Mouse (Mus musculus) C2C12 (cell line): ENCODE results near the gene Cachd1. TPM values are rescaled to one million over a fixed set of nuclear protein-coding genes. Genes with fewer than 3 reads are reported as not detected.

ENCODE experiments used
- H3K27me3 ChIP-seq: one replicate; pipeline ENCODE4 v1.6.1; 2011; ENCODE audit not compliant: control insufficient read depth, insufficient read depth, insufficient read length
- H3K36me3 ChIP-seq: one replicate; pipeline ENCODE4 v1.6.1; 2011; ENCODE audit not compliant: control insufficient read depth, insufficient read depth
- H3K4me3 ChIP-seq: one replicate; pipeline ENCODE4 v1.5.1; 2011; ENCODE audit warnings: mild to moderate bottlenecking, control low read depth; ENCODE audit not compliant: poor library complexity, insufficient read depth, severe bottlenecking
- H3K79me2 ChIP-seq: one replicate; pipeline ENCODE4 v1.6.1; 2011; ENCODE audit not compliant: control insufficient read depth, insufficient read depth
- H3K79me3 ChIP-seq: one replicate; pipeline ENCODE4 v1.6.1; 2011; ENCODE audit warnings: low read depth, control low read depth
- H3ac ChIP-seq: one replicate; pipeline ENCODE3; 2011; ENCODE audit warnings: low read depth; ENCODE audit not compliant: control insufficient read depth, insufficient read length
- CEBPB ChIP-seq: IDR thresholded peaks from one replicate; pipeline ENCODE4 v1.6.1; 2011; ENCODE audit warnings: low read depth, mild to moderate bottlenecking, control low read depth, moderate library complexity
- CTCF ChIP-seq: IDR thresholded peaks from one replicate; pipeline ENCODE4 v1.5.1; 2011; ENCODE audit not compliant: control insufficient read depth, insufficient read depth, insufficient read length
- FOSL1 ChIP-seq: IDR thresholded peaks from one replicate; pipeline ENCODE4 v1.8.0; 2011; ENCODE audit warnings: mild to moderate bottlenecking, low read length; ENCODE audit not compliant: poor library complexity, insufficient read depth, severe bottlenecking
- MAX ChIP-seq: IDR thresholded peaks from one replicate; pipeline ENCODE4 v1.6.1; 2011; ENCODE audit warnings: mild to moderate bottlenecking, control low read depth
- MYOD1 ChIP-seq: IDR thresholded peaks from one replicate; pipeline ENCODE4 v1.6.1; 2011; ENCODE audit warnings: low read depth; ENCODE audit not compliant: control insufficient read depth, insufficient read length
- MYOG ChIP-seq: IDR thresholded peaks from one replicate; pipeline ENCODE4 v1.6.1; 2011; ENCODE audit not compliant: control insufficient read depth, insufficient read length; ENCODE audit errors: extremely low read depth
- USF1 ChIP-seq: IDR thresholded peaks from one replicate; pipeline ENCODE4 v1.6.1; 2011; ENCODE audit warnings: low read depth, mild to moderate bottlenecking, control low read depth, moderate library complexity
- polyA plus RNA-seq: library from polyadenylated mRNA; unstranded; fragments of >200 nt; fragmentation: generic; extraction: Trizol; gene quantifications from one replicate; pipeline ENCODE4 v1.2.1, GENCODE M21; 2012; ENCODE audit warnings: missing spikeins

The Cachd1 gene
- polyA plus RNA-seq, 1 experiment = 8.1 TPM

DNA sequence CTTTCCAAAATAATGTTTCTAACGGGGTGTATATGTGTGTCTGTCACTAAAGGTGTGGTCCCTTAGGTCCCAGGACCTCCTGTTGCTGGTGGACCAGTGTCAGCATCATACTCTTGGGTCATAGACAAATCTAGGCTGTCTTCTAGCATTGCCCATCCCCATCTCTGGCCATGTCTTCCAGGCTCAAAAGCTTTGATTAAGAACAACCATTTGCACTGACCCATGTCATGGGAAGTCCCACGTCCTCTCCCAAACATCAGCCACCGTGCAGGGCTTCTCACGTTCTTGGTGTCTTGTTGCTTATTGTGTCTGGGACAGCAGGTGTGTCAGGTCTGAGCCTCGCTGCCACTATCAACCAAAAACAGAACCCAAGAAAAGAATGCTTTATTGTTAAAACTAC is 219.1 kb downstream of the Cachd1 start:
- no peak overlapping the region for H3ac ChIP-seq

DNA sequence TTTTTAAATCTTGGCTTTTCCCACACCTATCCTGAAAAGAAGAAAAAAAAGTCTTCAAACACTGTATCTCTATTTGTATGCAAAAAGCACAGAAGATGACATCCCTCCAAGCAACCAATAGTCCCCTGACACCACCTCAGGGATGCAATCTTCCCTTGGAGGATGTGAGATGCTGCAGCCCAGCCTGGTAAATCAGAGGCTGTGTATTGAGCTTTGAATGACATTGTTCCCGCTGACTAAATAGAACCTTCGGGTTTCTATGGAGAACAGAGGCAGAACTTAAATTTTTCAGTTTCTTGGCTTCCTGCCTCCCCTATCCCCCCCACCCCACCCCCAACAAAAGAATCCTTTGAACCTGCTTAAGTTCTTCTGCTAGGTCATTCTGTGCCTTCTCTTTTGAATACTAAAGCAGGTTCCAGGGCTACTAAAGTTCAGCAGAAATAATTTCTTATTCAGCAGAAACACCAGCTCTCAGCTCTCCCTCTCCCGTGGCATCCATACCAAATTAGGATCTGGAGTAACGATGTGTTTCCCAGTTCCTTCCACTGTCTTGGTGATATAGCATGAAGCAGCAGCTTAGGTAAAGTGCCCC is 219.7 kb downstream of the Cachd1 start:
- H3K79me3 ChIP-seq = no peaks in the 10 kb centered on the region
- H3K79me2 ChIP-seq = no peaks in the 10 kb centered on the region
- H3K4me3 ChIP-seq = no peak overlapping the region
- H3K36me3 ChIP-seq = peaks cover 10% of the 10 kb centered on the region
- no peak overlapping the region for H3ac ChIP-seq
- no peaks in the 10 kb centered on the region for H3K27me3 ChIP-seq
- TF ChIP-seq FOSL1 = no peak
- no peak for TF ChIP-seq MAX
- no peak for TF ChIP-seq MYOG
- TF ChIP-seq MYOD1 = no peak
- TF ChIP-seq CTCF = no peak
- no peak for TF ChIP-seq CEBPB
- no peak for TF ChIP-seq USF1

More for the DNA sequence above, 219.1 kb downstream of the Cachd1 start:
- Histone ChIP-seq H3K27me3 (no peaks in the 10 kb centered on the region), H3K4me3 (no peak overlapping the region), H3K36me3 (peaks cover 12% of the 10 kb centered on the region), H3K79me3 (no peaks in the 10 kb centered on the region), H3K79me2 (no peaks in the 10 kb centered on the region)
- TF ChIP-seq CEBPB = no peak
- no peak for TF ChIP-seq MAX
- no peak for TF ChIP-seq CTCF
- TF ChIP-seq USF1 = no peak
- TF ChIP-seq MYOG = no peak
- TF ChIP-seq MYOD1 = no peak
- no peak for TF ChIP-seq FOSL1

DNA sequence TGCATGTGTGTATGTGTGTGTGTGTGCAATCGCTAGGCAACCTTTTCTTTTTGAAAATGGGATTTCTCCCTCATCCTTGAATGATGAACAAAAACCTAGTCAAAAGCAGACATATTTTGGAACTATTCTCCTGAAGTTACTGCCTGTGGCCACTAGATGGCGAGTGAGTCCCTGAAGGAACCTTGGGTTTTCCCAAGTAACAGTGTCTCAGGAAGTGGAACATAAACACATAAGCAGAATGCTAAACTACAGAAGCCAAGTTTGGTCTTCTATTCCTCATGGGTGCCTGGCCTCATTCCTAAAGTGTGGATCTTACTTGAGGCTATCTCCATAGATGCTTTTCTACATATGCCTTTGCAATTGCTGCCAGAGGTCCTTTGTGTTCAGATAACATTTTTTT is 221.7 kb downstream of the Cachd1 start:
- Histone ChIP-seq H3K36me3 (peaks cover 1% of the 10 kb centered on the region), H3K4me3 (no peak overlapping the region), H3ac (no peak overlapping the region), H3K79me3 (no peaks in the 10 kb centered on the region), H3K27me3 (no peaks in the 10 kb centered on the region), H3K79me2 (no peaks in the 10 kb centered on the region)
- TF ChIP-seq MYOG (no peak), MYOD1 (no peak), CEBPB (no peak), FOSL1 (no peak)

DNA sequence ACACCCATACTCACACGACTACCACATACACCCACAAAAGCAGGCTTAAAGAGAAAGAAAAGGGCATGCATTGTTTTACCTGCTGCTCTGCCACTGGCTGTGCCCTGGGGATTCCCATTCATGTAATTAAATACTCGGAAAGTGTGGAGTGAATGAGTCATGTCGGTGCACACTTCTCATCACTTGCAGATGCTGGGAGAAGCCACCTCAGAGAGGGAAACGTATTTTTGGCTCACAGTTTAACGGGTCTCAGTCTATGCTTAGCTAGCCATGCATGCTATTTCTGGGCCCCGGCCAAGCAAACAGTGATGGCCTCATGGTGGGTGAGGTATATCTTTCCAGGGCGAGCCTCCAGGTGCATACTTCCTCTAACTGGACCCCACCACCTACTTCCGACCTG is 222.4 kb downstream of the Cachd1 start:
- H3K79me2 ChIP-seq = no peaks in the 10 kb centered on the region
- no peaks in the 10 kb centered on the region for H3K36me3 ChIP-seq
- H3K27me3 ChIP-seq = no peaks in the 10 kb centered on the region
- no peak for TF ChIP-seq USF1
- TF ChIP-seq MYOD1 = no peak
- TF ChIP-seq CEBPB = no peak
- no peak for TF ChIP-seq MYOG
- TF ChIP-seq MAX = no peak
- no peak for TF ChIP-seq FOSL1
- no peak for TF ChIP-seq CTCF
- no peak overlapping the region for H3K4me3 ChIP-seq
- H3ac ChIP-seq = no peak overlapping the region
- no peaks in the 10 kb centered on the region for H3K79me3 ChIP-seq

DNA sequence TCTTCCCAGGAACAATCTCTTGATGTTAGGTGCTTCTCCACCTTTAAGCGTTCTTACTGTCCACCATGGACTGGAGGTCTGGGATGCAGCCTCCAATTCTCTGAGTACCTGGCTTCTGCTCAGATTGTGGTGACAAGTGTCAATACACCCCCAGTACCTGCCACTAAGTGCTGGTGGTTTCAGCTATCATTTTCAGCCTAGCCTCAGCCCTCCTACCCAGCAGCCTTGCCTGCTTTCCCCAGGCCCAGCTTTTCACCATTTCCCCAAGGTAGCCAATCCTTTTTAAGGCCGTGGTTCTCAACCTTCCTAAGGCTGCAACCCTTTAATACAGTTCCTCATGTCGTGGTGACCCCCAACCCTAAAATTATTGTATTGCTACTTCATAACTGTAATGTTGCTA is 224.1 kb downstream of the Cachd1 start:
- Histone ChIP-seq H3K4me3 (no peak overlapping the region), H3ac (no peak overlapping the region), H3K27me3 (no peaks in the 10 kb centered on the region), H3K36me3 (no peaks in the 10 kb centered on the region), H3K79me2 (no peaks in the 10 kb centered on the region), H3K79me3 (no peaks in the 10 kb centered on the region)
- TF ChIP-seq MYOD1 (no peak), MYOG (no peak), CTCF (no peak), USF1 (no peak), FOSL1 (no peak), MAX (no peak), CEBPB (no peak)

DNA sequence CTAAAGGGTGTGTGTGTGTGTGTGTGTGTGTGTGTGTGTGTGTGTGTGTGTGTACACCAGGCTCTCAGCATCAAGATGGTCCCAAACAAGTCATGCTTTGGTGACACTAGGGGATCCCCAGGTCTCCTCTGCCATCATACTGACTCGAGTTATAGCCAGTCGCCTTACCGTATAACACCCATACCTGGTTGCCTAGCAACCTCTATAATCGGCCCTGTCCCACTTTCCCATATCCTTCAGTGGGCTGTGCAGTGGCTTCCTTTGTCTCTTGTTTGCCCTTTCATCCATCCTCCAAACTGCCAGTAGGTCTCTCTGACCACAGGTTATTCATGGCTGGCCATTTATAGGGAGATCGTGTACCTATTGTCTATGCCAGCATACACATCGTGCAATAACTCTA is 224.6 kb downstream of the Cachd1 start:
- Histone ChIP-seq H3K4me3 (no peak overlapping the region), H3K27me3 (no peaks in the 10 kb centered on the region), H3ac (no peak overlapping the region), H3K79me3 (no peaks in the 10 kb centered on the region), H3K36me3 (no peaks in the 10 kb centered on the region), H3K79me2 (no peaks in the 10 kb centered on the region)
- TF ChIP-seq FOSL1 (no peak), USF1 (no peak), CTCF (no peak), MYOG (no peak), CEBPB (no peak)
